Mouse (Mus musculus): ENCODE results near the gene Olfr17. TPM values are rescaled to one million over a fixed set of nuclear protein-coding genes. Genes with fewer than 3 reads are reported as not detected.
"Not testable (repeated sequence)": the region's sequence is repeated elsewhere in the genome, so short reads cannot be mapped to it uniquely, and the experiment has no call there.

The Olfr17 gene
- polyA plus RNA-seq (2016; fragmentation: Nextera tagmentation; extraction: Ambion mirVana): not detected in 2 replicates

DNA sequence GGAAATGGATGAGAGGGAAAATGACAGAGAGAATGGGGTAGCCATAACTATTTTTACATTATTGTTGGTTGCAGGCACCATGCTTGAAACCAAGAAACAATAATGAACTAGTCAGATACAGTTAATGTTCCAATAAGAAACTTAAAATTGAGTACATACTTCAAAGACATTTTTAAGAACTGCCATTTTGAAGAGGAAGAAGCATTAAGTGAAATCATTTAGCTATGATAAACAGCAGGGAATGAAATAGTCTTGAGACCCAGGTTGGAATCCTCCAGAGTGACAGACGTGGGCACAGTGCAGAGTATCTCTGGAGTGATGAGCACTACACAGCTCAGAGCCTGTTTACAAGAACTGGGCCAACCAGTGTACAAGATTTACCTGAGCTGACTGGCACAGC, at the start of gene Olfr17:
Gene Olfr17 (plus strand): TSS at position 301 of the 400 bp plus-strand sequence.
- H3K27me3 ChIP-seq (ENCODE audit: low read depth, poor library complexity, severe bottlenecking): no peaks in the 10 kb centered on the region
- no peaks in the 10 kb centered on the region for H3K9me3 ChIP-seq (replicated peaks)
- WGBS: 59% methylated on average over 1 of the region's 1 CpGs
- no peaks in the 10 kb centered on the region for H3K4me1 ChIP-seq
- H3K36me3 ChIP-seq: no peaks in the 10 kb centered on the region
- H3K4me3 ChIP-seq: no peak within 1 kb of the TSS
- no peak within 1 kb of the TSS for H3K27ac ChIP-seq
- no peak for DNase-seq (ENCODE audit: low spot score)

DNA sequence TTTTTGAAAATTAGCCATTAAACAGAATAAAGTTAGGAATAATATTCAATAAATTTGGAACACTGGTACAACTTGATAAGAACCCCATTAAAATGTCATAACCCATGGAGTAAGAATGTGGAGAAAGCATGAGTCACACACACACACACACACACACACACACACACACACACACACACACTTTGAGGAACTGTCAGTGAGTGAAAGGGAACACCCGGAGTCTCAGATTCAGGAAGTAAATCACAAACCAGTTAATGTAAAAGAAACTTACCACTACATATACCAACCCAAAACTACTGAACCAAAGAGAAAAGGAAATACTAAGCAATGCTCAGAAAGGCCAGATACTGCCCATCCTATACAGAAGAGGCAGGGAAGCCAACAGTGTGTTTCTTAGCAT, 48.6 kb upstream of the Olfr17 start:
- H3K4me3 ChIP-seq: no peak overlapping the region
- DNase-seq (ENCODE audit: low spot score): no peak
- H3K9me3 ChIP-seq (replicated peaks): no peaks in the 10 kb centered on the region
- H3K27me3 ChIP-seq (ENCODE audit: low read depth, poor library complexity, severe bottlenecking): no peaks in the 10 kb centered on the region
- no peaks in the 10 kb centered on the region for H3K36me3 ChIP-seq
- WGBS: 81% methylated on average over 1 of the region's 1 CpGs
- no peaks in the 10 kb centered on the region for H3K4me1 ChIP-seq
- H3K27ac ChIP-seq: no peak overlapping the region

DNA sequence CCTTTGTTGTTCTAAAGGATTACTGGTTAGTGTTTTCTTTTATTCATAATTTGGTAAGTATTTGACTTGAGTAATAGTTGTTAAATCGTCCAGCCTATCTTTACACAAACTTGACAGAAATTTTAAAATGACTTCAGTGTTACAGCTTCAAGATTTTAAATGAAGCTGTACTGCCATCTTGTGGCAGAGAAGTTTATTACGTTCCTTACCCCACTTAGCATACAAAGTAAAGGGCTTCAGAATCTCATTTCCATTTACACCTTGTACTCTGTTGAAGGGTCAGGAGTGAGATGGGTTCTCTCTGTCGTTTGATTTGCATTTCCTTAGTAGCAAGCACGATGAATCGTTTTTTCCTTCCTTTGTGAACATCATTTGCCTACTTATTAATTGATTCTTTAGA, 47.2 kb upstream of the Olfr17 start:
- no peaks in the 10 kb centered on the region for H3K4me1 ChIP-seq
- no peaks in the 10 kb centered on the region for H3K9me3 ChIP-seq (replicated peaks)
- no peak overlapping the region for H3K4me3 ChIP-seq
- no peaks in the 10 kb centered on the region for H3K36me3 ChIP-seq
- no peak for DNase-seq (ENCODE audit: low spot score)
- WGBS: 7% methylated on average over 5 of the region's 5 CpGs
- H3K27ac ChIP-seq: no peak overlapping the region
- no peaks in the 10 kb centered on the region for H3K27me3 ChIP-seq (ENCODE audit: low read depth, poor library complexity, severe bottlenecking)

DNA sequence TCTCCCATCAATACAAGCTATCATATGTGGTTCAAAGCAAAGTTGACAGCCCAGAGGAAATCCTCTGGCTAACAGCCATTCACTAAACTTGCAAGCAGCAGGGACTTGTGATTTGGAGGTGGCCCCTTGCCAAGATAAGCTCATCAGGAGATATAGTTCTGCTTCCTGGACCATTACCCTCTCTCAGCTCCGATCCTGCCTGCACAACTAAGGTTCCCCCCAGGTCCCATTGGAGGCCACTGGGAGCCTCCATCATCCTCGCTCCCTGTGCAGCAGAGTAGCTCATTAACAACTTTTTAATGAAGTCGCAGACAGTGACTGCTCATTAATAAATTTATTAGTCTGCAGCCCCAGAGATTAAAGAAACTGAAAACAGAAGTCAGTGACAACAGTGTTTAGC, 45.4 kb upstream of the Olfr17 start:
- no peak overlapping the region for H3K4me3 ChIP-seq
- H3K36me3 ChIP-seq: no peaks in the 10 kb centered on the region
- H3K27ac ChIP-seq: no peak overlapping the region
- no peak for DNase-seq (ENCODE audit: low spot score)
- no peaks in the 10 kb centered on the region for H3K27me3 ChIP-seq (ENCODE audit: low read depth, poor library complexity, severe bottlenecking)
- 47% methylated on average over 3 of the region's 3 CpGs for WGBS
- H3K9me3 ChIP-seq (replicated peaks): no peaks in the 10 kb centered on the region
- no peaks in the 10 kb centered on the region for H3K4me1 ChIP-seq

DNA sequence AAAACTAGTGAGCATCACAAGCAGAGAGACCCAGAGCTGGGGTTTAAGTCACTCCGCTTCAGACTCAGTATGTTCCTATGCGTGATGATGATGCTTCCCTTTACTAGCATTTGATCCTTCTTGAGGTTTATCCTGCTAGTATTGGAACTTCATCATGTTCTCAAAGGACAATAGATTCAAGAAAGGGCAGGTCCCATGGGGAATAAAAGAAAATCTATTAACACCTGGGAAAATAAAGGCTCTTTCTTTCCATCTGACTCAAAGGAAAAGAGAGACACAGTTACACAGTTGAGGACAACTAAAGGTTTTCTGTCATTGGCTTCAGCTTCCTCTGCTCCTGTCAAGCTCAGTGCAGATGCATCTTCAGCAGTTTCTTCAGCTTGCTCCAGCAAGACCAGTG, 22.3 kb upstream of the Olfr17 start, which contains the start of gene Olfr714:
Gene Olfr714 (plus strand): TSS at position 301 of the 400 bp plus-strand sequence.
- H3K4me3 ChIP-seq: no peak within 1 kb of the TSS
- DNase-seq (ENCODE audit: low spot score): no peak
- no peaks in the 10 kb centered on the region for H3K27me3 ChIP-seq (ENCODE audit: low read depth, poor library complexity, severe bottlenecking)
- H3K36me3 ChIP-seq: no peaks in the 10 kb centered on the region
- WGBS: 96% methylated on average over 2 of the region's 2 CpGs
- H3K4me1 ChIP-seq: no peaks in the 10 kb centered on the region
- H3K27ac ChIP-seq: no peak within 1 kb of the TSS
- H3K9me3 ChIP-seq (replicated peaks): no peaks in the 10 kb centered on the region

DNA sequence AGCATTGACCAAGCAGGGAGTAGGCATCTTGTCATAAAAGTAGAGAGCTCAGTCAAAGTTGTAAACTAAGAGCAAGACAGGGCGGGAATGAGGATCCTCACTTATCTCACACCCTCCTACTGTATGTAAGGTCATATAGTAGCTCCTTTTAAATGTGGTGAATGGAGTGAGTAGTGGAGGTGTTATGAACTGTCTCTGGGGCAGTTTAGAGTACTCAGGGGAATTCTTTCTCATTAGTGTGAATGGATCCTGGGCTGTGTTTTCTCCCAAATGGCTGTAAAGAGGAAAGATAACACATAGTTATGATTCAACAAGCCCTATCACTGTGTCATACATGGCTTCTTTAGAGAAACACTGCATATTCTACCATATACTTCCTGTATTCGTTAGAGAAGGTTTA, 17.2 kb downstream of the Olfr17 start, which contains the start of gene Olfr715b:
Gene Olfr715b (minus strand): TSS at position 101 of the 400 bp plus-strand sequence.
- H3K27ac ChIP-seq; DNase-seq (ENCODE audit: low spot score); H3K36me3 ChIP-seq; H3K9me3 ChIP-seq (replicated peaks); H3K27me3 ChIP-seq (ENCODE audit: low read depth, poor library complexity, severe bottlenecking); H3K4me1 ChIP-seq; H3K4me3 ChIP-seq: not testable (repeated sequence)
- whole genome bisulfite sequencing: 96% methylated on average over 2 of the region's 2 CpGs

DNA sequence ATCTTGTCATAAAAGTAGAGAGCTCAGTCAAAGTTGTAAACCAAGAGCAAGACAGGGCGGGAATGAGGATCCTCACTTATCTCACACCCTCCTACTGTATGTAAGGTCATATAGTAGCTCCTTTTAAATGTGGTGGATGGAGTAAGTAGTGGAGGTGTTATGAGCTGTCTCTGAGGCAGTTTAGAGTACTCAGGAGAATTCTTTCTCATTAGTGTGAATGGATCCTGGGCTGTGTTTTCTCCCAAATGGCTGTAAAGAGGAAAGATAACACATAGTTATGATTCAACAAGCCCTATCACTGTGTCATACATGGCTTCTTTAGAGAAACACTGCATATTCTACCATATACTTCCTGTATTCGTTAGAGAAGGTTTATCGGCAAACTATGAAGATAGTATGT, 38.0 kb downstream of the Olfr17 start, which contains the start of gene Olfr715:
Gene Olfr715 (minus strand): TSS at position 101 of the 400 bp plus-strand sequence.
- H3K36me3 ChIP-seq; H3K9me3 ChIP-seq (replicated peaks); DNase-seq (ENCODE audit: low spot score); H3K27me3 ChIP-seq (ENCODE audit: low read depth, poor library complexity, severe bottlenecking); H3K4me3 ChIP-seq; H3K27ac ChIP-seq; H3K4me1 ChIP-seq: not testable (repeated sequence)
- WGBS: 82% methylated on average over 3 of the region's 3 CpGs

DNA sequence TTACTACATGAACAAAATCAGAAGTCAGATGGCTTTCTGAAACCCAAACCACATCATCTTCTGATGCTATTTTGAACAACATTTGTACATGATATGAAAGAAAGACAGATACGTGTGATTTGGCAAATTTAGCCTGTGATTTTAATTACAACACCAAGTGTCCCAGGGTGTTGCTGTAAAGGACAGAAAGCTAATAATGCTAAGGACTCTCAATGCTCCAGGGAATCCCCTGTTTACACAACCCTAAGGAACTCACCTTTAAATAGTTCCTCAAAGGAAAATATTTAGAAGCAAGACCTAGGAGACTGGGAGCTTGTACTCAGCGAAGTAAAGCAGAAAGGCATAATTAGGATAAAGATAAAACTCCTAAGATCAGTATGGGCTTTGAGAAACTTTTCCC, 45.0 kb downstream of the Olfr17 start, which contains the start of gene Olfr716:
Gene Olfr716 (plus strand): TSS at position 301 of the 400 bp plus-strand sequence.
- not testable (repeated sequence) for H3K4me3 ChIP-seq; H3K27ac ChIP-seq; H3K9me3 ChIP-seq (replicated peaks); H3K27me3 ChIP-seq (ENCODE audit: low read depth, poor library complexity, severe bottlenecking); H3K4me1 ChIP-seq; DNase-seq (ENCODE audit: low spot score); H3K36me3 ChIP-seq
- WGBS: 68% methylated on average over 2 of the region's 2 CpGs

Other genes with a start within 250 kb of the Olfr17 start
- gene Olfr703, start 249.9 kb upstream of the Olfr17 start, polyA plus RNA-seq (2016; fragmentation: Nextera tagmentation; extraction: Ambion mirVana): not detected in 2 replicates
- not detected in 2 replicates for gene Olfr704, start 230.0 kb upstream of the Olfr17 start, polyA plus RNA-seq (2016; fragmentation: Nextera tagmentation; extraction: Ambion mirVana)
- gene Olfr705, start 216.3 kb upstream of the Olfr17 start, polyA plus RNA-seq (2016; fragmentation: Nextera tagmentation; extraction: Ambion mirVana): not detected in 2 replicates
- gene Olfr706, start 205.1 kb upstream of the Olfr17 start, polyA plus RNA-seq (2016; fragmentation: Nextera tagmentation; extraction: Ambion mirVana): not detected in 2 replicates
- not detected in 2 replicates for gene Olfr707, start 192.0 kb upstream of the Olfr17 start, polyA plus RNA-seq (2016; fragmentation: Nextera tagmentation; extraction: Ambion mirVana)
- gene Olfr1532-ps1, start 185.2 kb upstream of the Olfr17 start, polyA plus RNA-seq (2016; fragmentation: Nextera tagmentation; extraction: Ambion mirVana): not detected in 2 replicates
- gene Olfr709-ps1, start 161.0 kb upstream of the Olfr17 start, polyA plus RNA-seq (2016; fragmentation: Nextera tagmentation; extraction: Ambion mirVana): not detected in 2 replicates
- gene Olfr710, start 144.9 kb upstream of the Olfr17 start, polyA plus RNA-seq (2016; fragmentation: Nextera tagmentation; extraction: Ambion mirVana): not detected in 2 replicates
- gene Olfr6, start 129.3 kb upstream of the Olfr17 start, polyA plus RNA-seq (2016; fragmentation: Nextera tagmentation; extraction: Ambion mirVana): not detected in 2 replicates
- gene Olfr711, start 117.8 kb upstream of the Olfr17 start, polyA plus RNA-seq (2016; fragmentation: Nextera tagmentation; extraction: Ambion mirVana): not detected in 2 replicates
- gene Olfr2, start 87.1 kb upstream of the Olfr17 start, polyA plus RNA-seq (2016; fragmentation: Nextera tagmentation; extraction: Ambion mirVana): not detected in 2 replicates
- not detected in 2 replicates for gene Olfr713, start 62.0 kb upstream of the Olfr17 start, polyA plus RNA-seq (2016; fragmentation: Nextera tagmentation; extraction: Ambion mirVana)
- not detected in 2 replicates for gene Olfr714, start 22.2 kb upstream of the Olfr17 start, polyA plus RNA-seq (2016; fragmentation: Nextera tagmentation; extraction: Ambion mirVana)
- gene Olfr715b, start 17.1 kb downstream of the Olfr17 start, polyA plus RNA-seq (2016; fragmentation: Nextera tagmentation; extraction: Ambion mirVana): not detected in 2 replicates
- gene Olfr715, start 37.9 kb downstream of the Olfr17 start, polyA plus RNA-seq (2016; fragmentation: Nextera tagmentation; extraction: Ambion mirVana): not detected in 2 replicates
- not detected in 2 replicates for gene Olfr716, start 45.1 kb downstream of the Olfr17 start, polyA plus RNA-seq (2016; fragmentation: Nextera tagmentation; extraction: Ambion mirVana)
- gene Nlrp14, start 73.8 kb downstream of the Olfr17 start, polyA plus RNA-seq (2016; fragmentation: Nextera tagmentation; extraction: Ambion mirVana): not detected in 2 replicates
- not detected in 2 replicates for gene Rbmxl2, start 116.2 kb downstream of the Olfr17 start, polyA plus RNA-seq (2016; fragmentation: Nextera tagmentation; extraction: Ambion mirVana)

All from limb, embryonic 10.5 days (tissue).